Mouse (Mus musculus) C2C12 (cell line): ENCODE results near the gene Arap2.

Experiments used
- CTCF ChIP-seq: IDR thresholded peaks from one replicate; pipeline ENCODE4 v1.5.1; 2011; ENCODE audit not compliant: control insufficient read depth, insufficient read depth, insufficient read length
- MAX ChIP-seq: IDR thresholded peaks from one replicate; pipeline ENCODE4 v1.6.1; 2011; ENCODE audit warnings: mild to moderate bottlenecking, control low read depth

GRCm38 (mm10) chr5:62762298-62762960 is 3.5 kb downstream of the Arap2 start:
- TF ChIP-seq CTCF, result no peak
- no peak for TF ChIP-seq MAX
